Mouse (Mus musculus) kidney, embryonic 15.5 days (tissue): ENCODE measurements around the gene Ppp1r10. TPM values are rescaled to one million over a fixed set of nuclear protein-coding genes. Genes with fewer than 3 reads are reported as not detected.
"Not testable (repeated sequence)": the region's sequence is repeated elsewhere in the genome, so short reads cannot be mapped to it uniquely, and the experiment has no call there.

Source experiments
- ATAC-seq: fragments of 200-750 bp; cut with Nextera tagmentation; replicated peaks from 2 replicates; pipeline ENCODE4 v1.8.0; 2017; ENCODE audit warnings: moderate TSS enrichment; ENCODE audit not compliant: low FRiP score
- H3K27ac ChIP-seq: fragments of 300-500 bp; sonication (generic); 2 replicates; pipeline ENCODE4 v1.5.1; 2015; ENCODE audit warnings: mild to moderate bottlenecking, inconsistent platforms
- H3K27me3 ChIP-seq: fragments of 300-500 bp; sonication (generic); 2 replicates; pipeline ENCODE4 v1.6.1; 2015; ENCODE audit warnings: inconsistent platforms
- H3K36me3 ChIP-seq: fragments of 300-500 bp; sonication (generic); 2 replicates; pipeline ENCODE4 v1.6.1; 2015; ENCODE audit warnings: inconsistent platforms
- H3K4me1 ChIP-seq: fragments of 300-500 bp; sonication (generic); 2 replicates; pipeline ENCODE4 v1.6.1; 2015; ENCODE audit warnings: inconsistent platforms
- H3K4me2 ChIP-seq: fragments of 300-500 bp; sonication (generic); 2 replicates; pipeline ENCODE4 v1.6.1; 2015; ENCODE audit warnings: moderate library complexity, mild to moderate bottlenecking, inconsistent platforms
- H3K4me3 ChIP-seq: fragments of 300-500 bp; sonication (generic); replicated peaks from 2 replicates; pipeline ENCODE4 v1.5.1; 2015; ENCODE audit warnings: mild to moderate bottlenecking, inconsistent platforms
- H3K9ac ChIP-seq: fragments of 300-500 bp; sonication (generic); 2 replicates; pipeline ENCODE4 v1.6.1; 2015; ENCODE audit warnings: mild to moderate bottlenecking, inconsistent platforms
- H3K9me3 ChIP-seq: fragments of 300-500 bp; sonication (generic); replicated peaks from 2 replicates; pipeline ENCODE4 v1.6.1; 2016; ENCODE audit warnings: inconsistent platforms
- WGBS: fragments of 180-500 bp; shearing (Covaris S2); methylation state at CpG from one replicate; pipeline ENCODE4 v1.1.7; 2015; ENCODE audit warnings: mixed read lengths; 5-methylcytosine and 5-hydroxymethylcytosine counted together
- polyA plus RNA-seq: library from polyadenylated mRNA; unstranded; fragments of >200 nt; fragmentation: Nextera tagmentation; extraction: Ambion mirVana; gene quantifications from 2 replicates; pipeline ENCODE4 v1.2.1, GENCODE M21; 2015

Gene Ppp1r10
- polyA plus RNA-seq, 1 experiment from 2014 or later = 47.5 TPM

- H3K36me3 ChIP-seq = peaks cover 25% of the 10 kb centered on the region
- WGBS = 89% methylated on average over 3 of the region's 3 CpGs
- not testable (repeated sequence) for H3K4me1 ChIP-seq, ATAC-seq, H3K27ac ChIP-seq, H3K27me3 ChIP-seq, H3K9ac ChIP-seq, H3K9me3 ChIP-seq, H3K4me3 ChIP-seq, H3K4me2 ChIP-seq
Observed at GRCm38 (mm10) chr17:35952559-35952958, 36.3 kb downstream of the Ppp1r10 start.

GRCm38 (mm10) chr17:35954665-35955064, 38.4 kb downstream of the Ppp1r10 start:
- 83% methylated on average over 8 of the region's 8 CpGs for WGBS

GRCm38 (mm10) chr17:35958533-35959223, 42.4 kb downstream of the Ppp1r10 start:
- no peak for ATAC-seq
- Histone ChIP-seq H3K4me1 (no peaks in the 10 kb centered on the region), H3K9ac (no peak overlapping the region), H3K27me3 (no peaks in the 10 kb centered on the region), H3K36me3 (peaks cover 86% of the 10 kb centered on the region), H3K4me2 (no peak overlapping the region), H3K27ac (no peak overlapping the region), H3K4me3 (no peak overlapping the region), H3K9me3 (no peaks in the 10 kb centered on the region)
- 96% methylated on average over 15 of the region's 15 CpGs for WGBS

More at GRCm38 (mm10) chr17:35954665-35955064, 38.4 kb downstream of the Ppp1r10 start:
- peaks cover 46% of the 10 kb centered on the region for H3K36me3 ChIP-seq
- H3K9ac ChIP-seq = no peak overlapping the region
- no peak overlapping the region for H3K4me3 ChIP-seq
- H3K9me3 ChIP-seq = no peaks in the 10 kb centered on the region
- no peak overlapping the region for H3K27ac ChIP-seq
- no peak overlapping the region for H3K4me2 ChIP-seq
- ATAC-seq = no peak
- H3K27me3 ChIP-seq = no peaks in the 10 kb centered on the region
- no peaks in the 10 kb centered on the region for H3K4me1 ChIP-seq

- peaks cover 92% of the 10 kb centered on the region for H3K36me3 ChIP-seq
- 93% methylated on average over 10 of the region's 10 CpGs for WGBS
- H3K4me2 ChIP-seq = no peak overlapping the region
- no peak overlapping the region for H3K27ac ChIP-seq
- no peaks in the 10 kb centered on the region for H3K9me3 ChIP-seq
- H3K27me3 ChIP-seq = no peaks in the 10 kb centered on the region
- no peak overlapping the region for H3K4me3 ChIP-seq
- H3K4me1 ChIP-seq = peaks cover 8% of the 10 kb centered on the region
- no peak overlapping the region for H3K9ac ChIP-seq
- ATAC-seq = no peak
Observed at GRCm38 (mm10) chr17:35963279-35963678, 47.0 kb downstream of the Ppp1r10 start.

GRCm38 (mm10) chr17:35967621-35968020, 51.4 kb downstream of the Ppp1r10 start:
- H3K4me1 ChIP-seq = peaks cover 24% of the 10 kb centered on the region
- H3K4me2 ChIP-seq = no peak overlapping the region
- H3K27ac ChIP-seq = no peak overlapping the region
- 85% methylated on average over 2 of the region's 2 CpGs for WGBS
- ATAC-seq = no peak
- no peak overlapping the region for H3K4me3 ChIP-seq
- peaks cover 55% of the 10 kb centered on the region for H3K36me3 ChIP-seq
- no peak overlapping the region for H3K9ac ChIP-seq
- H3K9me3 ChIP-seq = no peaks in the 10 kb centered on the region
- no peaks in the 10 kb centered on the region for H3K27me3 ChIP-seq

- Histone ChIP-seq H3K4me2 (peak within 1 kb of the TSS; percentile 80), H3K4me3 (peak within 1 kb of the TSS; percentile 69), H3K9ac (peak within 1 kb of the TSS; percentile 86), H3K27ac (peak within 1 kb of the TSS; percentile 80), H3K36me3 (peaks cover 52% of the 10 kb centered on the region), H3K4me1 (peaks cover 24% of the 10 kb centered on the region), H3K27me3 (no peaks in the 10 kb centered on the region), H3K9me3 (no peaks in the 10 kb centered on the region)
- under 1% methylated on average over 68 of the region's 68 CpGs for WGBS
- ATAC-seq = peak; percentile 96
Observed at GRCm38 (mm10) chr17:35969418-35970389, 53.5 kb downstream of the Ppp1r10 start, which contains the start of gene Abcf1. Gene Abcf1, minus strand, starts transcription at chr17:35969761.

- Histone ChIP-seq H3K9ac (no peak overlapping the region), H3K4me1 (peaks cover 24% of the 10 kb centered on the region), H3K9me3 (no peaks in the 10 kb centered on the region), H3K27me3 (no peaks in the 10 kb centered on the region), H3K4me2 (no peak overlapping the region), H3K27ac (no peak overlapping the region), H3K36me3 (peaks cover 50% of the 10 kb centered on the region), H3K4me3 (no peak overlapping the region)
- 48% methylated on average over 1 of the region's 1 CpGs for WGBS
- no peak for ATAC-seq
Observed at GRCm38 (mm10) chr17:35972131-35972530, 55.9 kb downstream of the Ppp1r10 start.

- H3K9me3 ChIP-seq = no peaks in the 10 kb centered on the region
- H3K4me3 ChIP-seq = peak overlapping the region; percentile 78
- no peaks in the 10 kb centered on the region for H3K27me3 ChIP-seq
- H3K36me3 ChIP-seq = peaks cover 50% of the 10 kb centered on the region
- peak overlapping the region; percentile 71 for H3K4me2 ChIP-seq
- H3K4me1 ChIP-seq = peaks cover 18% of the 10 kb centered on the region
- WGBS = under 1% methylated on average over 41 of the region's 41 CpGs
- peak overlapping the region; percentile 86 for H3K9ac ChIP-seq
- peak; percentile 79 for ATAC-seq
- H3K27ac ChIP-seq = peak overlapping the region; percentile 96
Observed at GRCm38 (mm10) chr17:35978811-35979400, 62.7 kb downstream of the Ppp1r10 start.

- H3K9me3 ChIP-seq = no peaks in the 10 kb centered on the region
- H3K9ac ChIP-seq = peak within 1 kb of the TSS; percentile 86
Observed at GRCm38 (mm10) chr17:35979401-35980362, 63.4 kb downstream of the Ppp1r10 start, which contains the start of the genes Gnl1 and Prr3. Gene Gnl1, plus strand, starts transcription at chr17:35979851. Gene Prr3, minus strand, starts transcription at chr17:35980236.

GRCm38 (mm10) chr17:35980363-35980754, 64.1 kb downstream of the Ppp1r10 start:
- H3K27ac ChIP-seq = peak overlapping the region; percentile 96
- no peaks in the 10 kb centered on the region for H3K27me3 ChIP-seq
- H3K36me3 ChIP-seq = peaks cover 49% of the 10 kb centered on the region
- H3K4me1 ChIP-seq = peaks cover 18% of the 10 kb centered on the region
- WGBS = under 1% methylated on average over 28 of the region's 29 CpGs
- peak overlapping the region; percentile 78 for H3K4me3 ChIP-seq
- peak; percentile 44 for ATAC-seq
- peak overlapping the region; percentile 86 for H3K9ac ChIP-seq
- peak overlapping the region; percentile 71 for H3K4me2 ChIP-seq
- no peaks in the 10 kb centered on the region for H3K9me3 ChIP-seq

More at GRCm38 (mm10) chr17:35979401-35980362, 63.4 kb downstream of the Ppp1r10 start, which contains the start of the genes Gnl1 and Prr3:
- WGBS = under 1% methylated on average over 98 of the region's 109 CpGs
- peak within 1 kb of the TSS; percentile 78 for H3K4me3 ChIP-seq
- H3K27me3 ChIP-seq = no peaks in the 10 kb centered on the region
- peak within 1 kb of the TSS; percentile 71 for H3K4me2 ChIP-seq
- peaks cover 48% of the 10 kb centered on the region for H3K36me3 ChIP-seq
- peak; percentile 89 for ATAC-seq
- peaks cover 18% of the 10 kb centered on the region for H3K4me1 ChIP-seq
- H3K27ac ChIP-seq = peak within 1 kb of the TSS; percentile 96

- H3K9me3 ChIP-seq = no peaks in the 10 kb centered on the region
- H3K4me3 ChIP-seq = no peak overlapping the region
- no peak overlapping the region for H3K9ac ChIP-seq
- no peak overlapping the region for H3K27ac ChIP-seq
- peaks cover 18% of the 10 kb centered on the region for H3K4me1 ChIP-seq
- no peaks in the 10 kb centered on the region for H3K27me3 ChIP-seq
- WGBS = 93% methylated on average over 9 of the region's 9 CpGs
- H3K4me2 ChIP-seq = no peak overlapping the region
- H3K36me3 ChIP-seq = peaks cover 48% of the 10 kb centered on the region
- no peak for ATAC-seq
Observed at GRCm38 (mm10) chr17:35981776-35982175, 65.5 kb downstream of the Ppp1r10 start.
